Mouse (Mus musculus): ENCODE measurements around the gene Cfap99. TPM values are rescaled to one million over a fixed set of nuclear protein-coding genes. Genes with fewer than 3 reads are reported as not detected.

Gene Cfap99
- polyA plus RNA-seq, 1 experiment from 2014 or later = 0.09 TPM

Other genes with a start within 250 kb of the Cfap99 start
- gene Poln, start 119.2 kb upstream of the Cfap99 start, polyA plus RNA-seq (2014; fragmentation: Nextera tagmentation; extraction: Ambion mirVana) = 0.47 and 1.0 TPM in 2 replicates
- gene Haus3, start 119.1 kb upstream of the Cfap99 start, polyA plus RNA-seq (2014; fragmentation: Nextera tagmentation; extraction: Ambion mirVana) = 18.4 and 20.0 TPM in 2 replicates
- 33.2 and 34.2 TPM in 2 replicates for gene Mxd4, start 100.9 kb upstream of the Cfap99 start, polyA plus RNA-seq (2014; fragmentation: Nextera tagmentation; extraction: Ambion mirVana)
- gene Zfyve28, start 151 bp upstream of the Cfap99 start, polyA plus RNA-seq (2014; fragmentation: Nextera tagmentation; extraction: Ambion mirVana) = 0.32 and 0.42 TPM in 2 replicates
- gene Rnf4, start 47.7 kb downstream of the Cfap99 start, polyA plus RNA-seq (2014; fragmentation: Nextera tagmentation; extraction: Ambion mirVana) = 116 and 120 TPM in 2 replicates
- gene Fam193a, start 81.3 kb downstream of the Cfap99 start, polyA plus RNA-seq (2014; fragmentation: Nextera tagmentation; extraction: Ambion mirVana) = 10.3 and 10.6 TPM in 2 replicates
- 17.0 and 19.9 TPM in 2 replicates for gene Tnip2, start 225.4 kb downstream of the Cfap99 start, polyA plus RNA-seq (2014; fragmentation: Nextera tagmentation; extraction: Ambion mirVana)
- gene Sh3bp2, start 237.2 kb downstream of the Cfap99 start, polyA plus RNA-seq (2014; fragmentation: Nextera tagmentation; extraction: Ambion mirVana) = 3.5 and 6.8 TPM in 2 replicates

Measured in heart, embryonic 14.5 days (tissue).